Mouse (Mus musculus): ENCODE measurements at regions not wholly inside any gene's neighbourhood (a gene's known extent, or its start where the extent isn't known, plus 50 kb on each side); places are given as distances from the start of the nearest gene placed in this dataset.

GRCm38 (mm10) chr12:106185398-106186077 lies 175.5 kb downstream of the Vrk1 start:
- no peak for DNase-seq (ENCODE audit: low spot score)
- H3K9me3 ChIP-seq (ENCODE audit: low read length): no peaks in the 10 kb centered on the region
- H3K4me2 ChIP-seq (ENCODE audit: low read depth, low read length): no peak overlapping the region
- no peak overlapping the region for H3K9ac ChIP-seq (replicated peaks; ENCODE audit: low read length)
- no peaks in the 10 kb centered on the region for H3K36me3 ChIP-seq (ENCODE audit: insufficient read depth, low read length)
- WGBS: 58% methylated on average over 18 of the region's 18 CpGs
- H3K27me3 ChIP-seq (ENCODE audit: insufficient read depth, low read length): no peaks in the 10 kb centered on the region
- H3K4me1 ChIP-seq (ENCODE audit: insufficient read depth, low read length): no peaks in the 10 kb centered on the region
- no peak for TF ChIP-seq CTCF (IDR thresholded peaks at IDR 0.05; ENCODE audit: low read depth)
- no peak overlapping the region for H3K4me3 ChIP-seq (ENCODE audit: low read length)
- no peak overlapping the region for H3K27ac ChIP-seq
- ATAC-seq: no peak

- Histone ChIP-seq H3K9me3 (ENCODE audit: low read length) (no peaks in the 10 kb centered on the region), H3K4me1 (ENCODE audit: insufficient read depth, low read length) (no peaks in the 10 kb centered on the region), H3K27ac (no peak overlapping the region), H3K27me3 (ENCODE audit: insufficient read depth, low read length) (no peaks in the 10 kb centered on the region), H3K36me3 (ENCODE audit: insufficient read depth, low read length) (no peaks in the 10 kb centered on the region), H3K4me3 (ENCODE audit: low read length) (no peak overlapping the region), H3K9ac (replicated peaks; ENCODE audit: low read length) (no peak overlapping the region), H3K4me2 (ENCODE audit: low read depth, low read length) (no peak overlapping the region)
- no peak for DNase-seq (ENCODE audit: low spot score)
- WGBS: 93% methylated on average over 10 of the region's 10 CpGs
- no peak for TF ChIP-seq CTCF (IDR thresholded peaks at IDR 0.05; ENCODE audit: low read depth)
- no peak for ATAC-seq
Measured at GRCm38 (mm10) chr12:106186501-106186900, 176.5 kb downstream of the Vrk1 start.

GRCm38 (mm10) chr12:106191771-106192170 lies 181.7 kb downstream of the Vrk1 start:
- no peak overlapping the region for H3K4me2 ChIP-seq (ENCODE audit: low read depth, low read length)
- H3K9ac ChIP-seq (replicated peaks; ENCODE audit: low read length): no peak overlapping the region
- no peak for ATAC-seq
- H3K9me3 ChIP-seq (ENCODE audit: low read length): no peaks in the 10 kb centered on the region
- no peak for DNase-seq (ENCODE audit: low spot score)
- TF ChIP-seq CTCF (IDR thresholded peaks at IDR 0.05; ENCODE audit: low read depth): no peak
- no peaks in the 10 kb centered on the region for H3K27me3 ChIP-seq (ENCODE audit: insufficient read depth, low read length)
- no peaks in the 10 kb centered on the region for H3K36me3 ChIP-seq (ENCODE audit: insufficient read depth, low read length)
- H3K4me3 ChIP-seq (ENCODE audit: low read length): no peak overlapping the region
- 85% methylated on average over 7 of the region's 7 CpGs for WGBS
- no peak overlapping the region for H3K27ac ChIP-seq
- H3K4me1 ChIP-seq (ENCODE audit: insufficient read depth, low read length): no peaks in the 10 kb centered on the region

GRCm38 (mm10) chr12:106199302-106199701 lies 189.3 kb downstream of the Vrk1 start:
- DNase-seq (ENCODE audit: low spot score): no peak
- no peak for ATAC-seq
- Histone ChIP-seq H3K9me3 (ENCODE audit: low read length) (no peaks in the 10 kb centered on the region), H3K4me2 (ENCODE audit: low read depth, low read length) (no peak overlapping the region), H3K4me3 (ENCODE audit: low read length) (no peak overlapping the region), H3K4me1 (ENCODE audit: insufficient read depth, low read length) (no peaks in the 10 kb centered on the region), H3K27ac (no peak overlapping the region), H3K36me3 (ENCODE audit: insufficient read depth, low read length) (no peaks in the 10 kb centered on the region), H3K27me3 (ENCODE audit: insufficient read depth, low read length) (no peaks in the 10 kb centered on the region), H3K9ac (replicated peaks; ENCODE audit: low read length) (no peak overlapping the region)
- WGBS: 12% methylated on average over 4 of the region's 4 CpGs
- TF ChIP-seq CTCF (IDR thresholded peaks at IDR 0.05; ENCODE audit: low read depth): no peak

- TF ChIP-seq CTCF (IDR thresholded peaks at IDR 0.05; ENCODE audit: low read depth): no peak
- H3K4me3 ChIP-seq (ENCODE audit: low read length): no peak overlapping the region
- WGBS: 61% methylated on average over 8 of the region's 8 CpGs
- H3K27me3 ChIP-seq (ENCODE audit: insufficient read depth, low read length): no peaks in the 10 kb centered on the region
- no peaks in the 10 kb centered on the region for H3K4me1 ChIP-seq (ENCODE audit: insufficient read depth, low read length)
- ATAC-seq (no peak), DNase-seq (ENCODE audit: low spot score) (no peak)
- H3K36me3 ChIP-seq (ENCODE audit: insufficient read depth, low read length): no peaks in the 10 kb centered on the region
- H3K27ac ChIP-seq: no peak overlapping the region
- H3K9ac ChIP-seq (replicated peaks; ENCODE audit: low read length): no peak overlapping the region
- H3K4me2 ChIP-seq (ENCODE audit: low read depth, low read length): no peak overlapping the region
- H3K9me3 ChIP-seq (ENCODE audit: low read length): no peaks in the 10 kb centered on the region
Measured at GRCm38 (mm10) chr12:106203526-106203925, 193.5 kb downstream of the Vrk1 start.

- Histone ChIP-seq H3K4me2 (ENCODE audit: low read depth, low read length) (no peak overlapping the region), H3K9me3 (ENCODE audit: low read length) (no peaks in the 10 kb centered on the region), H3K9ac (replicated peaks; ENCODE audit: low read length) (no peak overlapping the region), H3K27me3 (ENCODE audit: insufficient read depth, low read length) (no peaks in the 10 kb centered on the region), H3K4me1 (ENCODE audit: insufficient read depth, low read length) (no peaks in the 10 kb centered on the region), H3K27ac (no peak overlapping the region), H3K4me3 (ENCODE audit: low read length) (no peak overlapping the region), H3K36me3 (ENCODE audit: insufficient read depth, low read length) (no peaks in the 10 kb centered on the region)
- ATAC-seq (no peak), DNase-seq (ENCODE audit: low spot score) (peak; percentile 10)
- TF ChIP-seq CTCF (IDR thresholded peaks at IDR 0.05; ENCODE audit: low read depth): no peak
- 76% methylated on average over 6 of the region's 6 CpGs for WGBS
Measured at GRCm38 (mm10) chr12:106210959-106211358, 200.9 kb downstream of the Vrk1 start.

- no peaks in the 10 kb centered on the region for H3K4me1 ChIP-seq (ENCODE audit: insufficient read depth, low read length)
- no peak overlapping the region for H3K4me2 ChIP-seq (ENCODE audit: low read depth, low read length)
- no peak for TF ChIP-seq CTCF (IDR thresholded peaks at IDR 0.05; ENCODE audit: low read depth)
- no peak overlapping the region for H3K9ac ChIP-seq (replicated peaks; ENCODE audit: low read length)
- ATAC-seq (no peak), DNase-seq (ENCODE audit: low spot score) (no peak)
- no peaks in the 10 kb centered on the region for H3K27me3 ChIP-seq (ENCODE audit: insufficient read depth, low read length)
- WGBS: 84% methylated on average over 8 of the region's 8 CpGs
- no peaks in the 10 kb centered on the region for H3K36me3 ChIP-seq (ENCODE audit: insufficient read depth, low read length)
- H3K9me3 ChIP-seq (ENCODE audit: low read length): no peaks in the 10 kb centered on the region
- H3K4me3 ChIP-seq (ENCODE audit: low read length): no peak overlapping the region
- no peak overlapping the region for H3K27ac ChIP-seq
Measured at GRCm38 (mm10) chr12:106211488-106211887, 201.5 kb downstream of the Vrk1 start.

All from hindbrain, postnatal 0 days (tissue).